Mouse (Mus musculus): Measurements from ENCODE around the gene Myo1h.

Myo1h gene

DNA sequence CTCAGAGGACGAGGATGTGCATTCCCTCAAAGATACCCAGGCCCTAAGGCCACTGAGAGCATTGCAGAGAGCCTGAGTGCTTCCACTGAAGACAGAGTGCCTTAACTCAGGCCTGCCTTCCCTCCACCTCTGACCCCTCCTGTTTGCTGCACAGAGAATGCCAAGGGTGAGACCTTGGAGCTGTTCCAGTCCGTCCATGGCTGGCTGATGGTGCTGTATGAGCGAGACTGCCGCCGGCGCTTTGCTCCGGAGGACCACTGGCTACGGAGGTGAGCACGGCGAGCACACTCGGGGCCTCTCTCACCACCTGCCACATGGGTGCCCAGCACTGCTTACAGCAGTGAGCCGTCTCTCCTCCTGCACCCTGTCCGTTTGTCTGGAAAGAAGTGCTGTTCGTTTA is 117.6 kb downstream of the Myo1h start:
- no peak for DNase-seq

DNA sequence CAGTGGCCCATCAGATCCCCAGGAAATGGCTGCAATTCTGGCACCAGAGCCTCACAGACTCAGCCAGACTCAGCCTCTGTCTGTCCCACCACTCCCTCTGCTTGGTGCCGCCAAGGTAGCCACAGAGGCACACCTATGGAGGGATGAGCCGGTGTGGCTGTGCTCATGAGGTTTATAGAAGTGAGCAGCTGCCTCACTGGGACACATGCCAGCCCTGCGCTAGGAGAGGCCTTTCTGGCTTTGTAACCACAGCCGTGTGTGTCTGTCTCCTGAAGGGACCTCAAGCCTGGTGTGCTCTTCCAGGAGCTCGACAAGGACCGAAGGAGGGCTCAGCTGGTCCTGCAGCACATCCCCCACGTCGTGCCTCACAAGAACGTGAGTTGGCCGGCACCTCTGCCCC is 118.3 kb downstream of the Myo1h start:
- peak; percentile 54 to 73 for DNase-seq

- no peak for DNase-seq
These were observed 118.8 kb downstream of the Myo1h start for GRCm38 (mm10) chr5:114407810-114408209.

GRCm38 (mm10) chr5:114408846-114409245 is 119.9 kb downstream of the Myo1h start:
- DNase-seq: no peak

GRCm38 (mm10) chr5:114410429-114410828 is 121.5 kb downstream of the Myo1h start:
- DNase-seq: no peak

- no peak for DNase-seq
These were observed 123.5 kb downstream of the Myo1h start for GRCm38 (mm10) chr5:114412361-114412998.

- no peak for DNase-seq
These were observed 124.2 kb downstream of the Myo1h start for GRCm38 (mm10) chr5:114413067-114413735.
